Mouse (Mus musculus) bone marrow macrophage, adult 2 months (primary cell): ENCODE measurements around the gene Tbccd1. TPM values are rescaled to one million over a fixed set of nuclear protein-coding genes. Genes with fewer than 3 reads are reported as not detected.

ENCODE experiments used
- H3K27ac ChIP-seq: 2 replicates; pipeline ENCODE4 v1.5.1; 2012; ENCODE audit warnings: low read depth, low read length; ENCODE audit not compliant: insufficient read depth
- H3K4me1 ChIP-seq: 2 replicates; pipeline ENCODE4 v1.6.1; 2012; ENCODE audit warnings: low read length; ENCODE audit not compliant: control insufficient read depth, insufficient read depth
- H3K4me3 ChIP-seq: 2 replicates; pipeline ENCODE4 v1.5.1; 2012; ENCODE audit warnings: mild to moderate bottlenecking, low read length, moderate library complexity; ENCODE audit not compliant: insufficient read depth
- CTCF ChIP-seq: IDR thresholded peaks from 2 replicates; pipeline ENCODE4 v1.5.1; 2012; ENCODE audit warnings: low read depth, mild to moderate bottlenecking, low read length, moderate library complexity
- POLR2A ChIP-seq: IDR thresholded peaks from 2 replicates; pipeline ENCODE4 v1.6.1; 2012; ENCODE audit warnings: mild to moderate bottlenecking, low read depth, low read length, borderline replicate concordance
- polyA plus RNA-seq: library from polyadenylated mRNA; stranded (reverse); fragments of >200 nt; gene quantifications from 2 replicates; pipeline ENCODE4 v1.2.4, GENCODE M21; 2012; ENCODE audit not compliant: missing spikeins, insufficient read depth, insufficient read length

Tbccd1 gene
- polyA plus RNA-seq, result 16.1 and 17.4 TPM in 2 replicates

DNA sequence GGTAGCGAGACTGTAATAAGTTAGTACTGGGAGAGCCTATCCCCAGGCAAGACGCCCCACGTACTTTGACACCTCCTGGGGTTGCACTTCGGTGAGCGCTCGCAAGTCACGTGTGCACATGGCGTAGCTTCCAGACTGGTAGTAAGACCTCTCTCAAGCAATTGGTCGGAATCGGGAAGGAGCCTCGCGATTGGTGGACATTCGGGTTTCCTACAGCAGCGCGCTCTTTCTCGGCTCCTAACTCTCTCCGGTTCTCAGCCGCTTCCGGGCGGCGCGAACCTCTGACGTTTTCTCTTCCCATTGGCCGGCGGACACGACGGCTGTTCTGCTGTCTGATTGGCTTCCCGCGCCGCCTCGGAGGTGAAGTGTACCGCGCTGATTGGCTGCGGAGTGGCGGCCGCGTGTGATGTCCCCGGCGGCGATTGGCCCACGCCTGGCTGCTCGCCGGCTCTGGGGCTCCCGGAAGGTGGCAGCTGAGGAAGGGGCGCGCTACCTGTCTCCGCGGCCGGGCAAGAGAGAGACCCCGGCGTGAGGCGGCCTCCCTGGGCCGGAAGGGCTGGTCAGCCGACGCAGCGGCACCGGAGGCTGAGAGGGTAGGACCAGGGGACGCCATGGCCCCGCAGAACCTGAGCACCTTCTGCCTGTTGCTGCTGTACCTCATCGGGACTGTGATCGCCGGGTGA lies at the start of gene Tbccd1, which contains the start of gene Dnajb11:
Gene Tbccd1, minus strand, starts transcription at position 239 of the 683 bp plus-strand sequence.
Gene Dnajb11, plus strand, starts transcription at position 415 of the 683 bp plus-strand sequence.
- H3K4me1 ChIP-seq, result peaks cover 8% of the 10 kb centered on the region
- peak within 1 kb of the TSS; percentile 92 for H3K4me3 ChIP-seq
- TF ChIP-seq POLR2A, result no peak
- TF ChIP-seq CTCF, result no peak
- H3K27ac ChIP-seq, result peak within 1 kb of the TSS; percentile 72

GRCm38 (mm10) chr16:22901326-22901725 lies 43.9 kb upstream of the Tbccd1 start:
- Histone ChIP-seq H3K27ac (no peak overlapping the region), H3K4me3 (no peak overlapping the region), H3K4me1 (no peaks in the 10 kb centered on the region)
- no peak for TF ChIP-seq CTCF
- no peak for TF ChIP-seq POLR2A

GRCm38 (mm10) chr16:22899866-22900570 lies 42.5 kb upstream of the Tbccd1 start:
- Histone ChIP-seq H3K27ac (no peak overlapping the region), H3K4me3 (no peak overlapping the region), H3K4me1 (no peaks in the 10 kb centered on the region)
- no peak for TF ChIP-seq CTCF
- TF ChIP-seq POLR2A, result no peak

DNA sequence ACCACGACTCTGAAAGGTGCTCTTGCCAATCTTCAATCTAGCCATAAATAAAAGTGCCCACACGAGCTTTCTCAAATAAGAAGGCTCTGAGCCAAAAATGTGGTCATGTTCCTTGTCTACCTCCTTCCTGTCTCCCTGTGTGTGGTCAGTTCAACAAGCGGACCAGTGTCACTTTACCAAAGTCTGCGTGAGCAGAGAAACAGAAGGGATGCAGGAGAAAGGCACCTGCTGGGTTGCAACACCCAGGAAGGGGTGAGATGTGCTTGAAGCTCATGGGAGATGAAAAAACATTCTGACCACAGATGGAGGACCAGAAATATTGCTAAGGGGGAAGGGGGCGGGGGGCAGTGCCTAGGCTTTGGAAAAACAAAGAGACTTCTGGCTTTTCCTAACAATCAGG lies 41.9 kb upstream of the Tbccd1 start:
- Histone ChIP-seq H3K4me1 (no peaks in the 10 kb centered on the region), H3K4me3 (no peak overlapping the region), H3K27ac (no peak overlapping the region)
- TF ChIP-seq POLR2A (no peak), CTCF (no peak)

GRCm38 (mm10) chr16:22896618-22897017 lies 39.1 kb upstream of the Tbccd1 start:
- TF ChIP-seq CTCF, result no peak
- TF ChIP-seq POLR2A, result no peak
- no peak overlapping the region for H3K27ac ChIP-seq

GRCm38 (mm10) chr16:22894095-22894494 lies 36.6 kb upstream of the Tbccd1 start:
- Histone ChIP-seq H3K4me1 (no peaks in the 10 kb centered on the region), H3K4me3 (no peak overlapping the region), H3K27ac (no peak overlapping the region)
- TF ChIP-seq POLR2A, result no peak
- no peak for TF ChIP-seq CTCF

More at GRCm38 (mm10) chr16:22896618-22897017, 39.1 kb upstream of the Tbccd1 start:
- H3K4me1 ChIP-seq, result no peaks in the 10 kb centered on the region
- no peak overlapping the region for H3K4me3 ChIP-seq

GRCm38 (mm10) chr16:22891733-22892154 lies 34.3 kb upstream of the Tbccd1 start:
- H3K4me1 ChIP-seq, result no peaks in the 10 kb centered on the region
- TF ChIP-seq POLR2A, result no peak
- no peak for TF ChIP-seq CTCF
- no peak overlapping the region for H3K27ac ChIP-seq
- H3K4me3 ChIP-seq, result no peak overlapping the region

DNA sequence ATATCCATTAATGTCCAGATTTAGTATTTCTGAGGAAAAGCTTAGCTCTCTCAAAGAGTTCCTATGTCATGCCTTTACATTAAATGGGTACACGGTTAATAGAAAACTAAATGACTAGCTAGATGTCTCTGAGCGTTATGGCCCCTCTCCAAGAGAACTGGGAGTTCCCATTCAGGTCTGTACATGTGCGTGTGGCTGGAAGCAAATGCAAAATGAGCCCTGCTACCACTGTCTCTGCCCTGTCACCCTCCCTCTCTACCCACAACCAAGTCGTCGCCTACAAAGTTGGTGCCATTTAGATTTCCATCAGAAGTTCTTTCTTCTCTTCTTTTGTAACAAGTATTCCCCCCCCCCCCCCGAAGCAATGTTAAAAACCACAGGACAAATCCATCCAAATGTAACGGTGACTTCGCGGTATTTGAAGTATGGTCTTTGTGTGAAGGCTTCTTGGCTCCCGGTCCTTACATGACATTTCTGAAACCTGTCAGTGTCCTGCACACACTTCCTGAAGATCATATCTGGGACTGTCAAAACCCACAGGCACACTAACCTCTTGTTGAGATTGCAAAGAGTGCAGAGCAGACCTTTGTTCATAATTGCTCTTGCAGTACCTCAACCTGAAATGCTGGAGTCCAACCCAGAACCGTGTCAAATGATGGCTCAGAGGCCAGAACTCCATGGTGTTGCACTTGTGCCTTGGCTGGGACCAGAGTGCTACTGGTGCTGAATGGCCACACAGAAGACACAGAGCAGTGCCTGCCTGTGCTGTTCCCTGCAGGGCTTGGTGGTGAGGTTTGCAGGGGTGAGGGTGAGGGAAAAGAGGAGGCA lies 33.4 kb upstream of the Tbccd1 start, which contains the start of gene Ahsg:
Gene Ahsg, plus strand, starts transcription at position 595 of the 828 bp plus-strand sequence.
- Histone ChIP-seq H3K27ac (no peak within 1 kb of the TSS), H3K4me1 (no peaks in the 10 kb centered on the region), H3K4me3 (no peak within 1 kb of the TSS)
- no peak for TF ChIP-seq CTCF
- no peak for TF ChIP-seq POLR2A

DNA sequence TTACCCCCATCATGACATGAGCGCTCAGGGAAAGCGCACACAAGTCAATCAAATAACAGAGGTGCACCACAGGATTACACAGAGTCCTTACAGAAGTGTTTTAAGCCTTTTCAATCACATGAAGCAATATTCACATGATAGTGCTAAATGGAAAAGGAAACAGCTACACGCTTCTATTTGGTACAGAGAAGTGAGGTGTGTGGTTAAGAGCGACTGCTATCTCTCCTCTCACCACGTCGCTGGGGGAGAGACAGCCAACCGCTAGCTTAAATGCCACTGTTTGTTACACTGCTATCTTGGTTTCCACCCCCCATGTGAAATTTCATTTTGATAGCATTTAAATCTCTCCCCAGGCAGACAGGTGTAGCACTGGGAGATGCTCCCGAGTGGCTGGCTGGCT lies 32.2 kb upstream of the Tbccd1 start:
- Histone ChIP-seq H3K4me1 (no peaks in the 10 kb centered on the region), H3K27ac (no peak overlapping the region), H3K4me3 (no peak overlapping the region)
- TF ChIP-seq POLR2A, result no peak
- TF ChIP-seq CTCF, result no peak

- no peaks in the 10 kb centered on the region for H3K4me1 ChIP-seq
- H3K4me3 ChIP-seq, result no peak overlapping the region
- H3K27ac ChIP-seq, result no peak overlapping the region
- TF ChIP-seq POLR2A (no peak), CTCF (no peak)
Observed at GRCm38 (mm10) chr16:22888835-22889234, 31.4 kb upstream of the Tbccd1 start.
